ENCODE assay signal across 18 mouse cellular contexts in genomic region chr13:98637145-98637544, GRCm38 (mm10). TPM values are rescaled to one million over a fixed set of nuclear protein-coding genes. Genes with fewer than 3 reads are reported as not detected.
A peak's percentile ranks its signal among the peaks of the same experiment; 100 is the strongest.
DNase-seq lines count a peak whose midpoint lies in the region; ATAC-seq and TF ChIP-seq lines count a peak whose summit lies in the region.
"Had no signal": no experiment of that assay in that cellular context is flagged by ENCODE, and none has a peak within 500 bp of the region (broad histone marks: within the 10 kb centered on the region; RNA-seq: fewer than 3 reads in every experiment).

Gene Tmem174 (minus strand): TSS chr13:98637410.

- H3K36me3 ChIP-seq in megakaryocyte, embryonic 14.5 days (replicated peaks; ENCODE audit: low read length) = no peaks in the 10 kb centered on the region
- no peaks in the 10 kb centered on the region for H3K36me3 ChIP-seq in intestine, postnatal 0 days (ENCODE audit: control insufficient read depth, insufficient read depth)
- no peaks in the 10 kb centered on the region for H3K36me3 ChIP-seq in kidney, embryonic 16.5 days (ENCODE audit: insufficient read depth, low read length)

- H3K27ac ChIP-seq in intestine, postnatal 0 days (ENCODE audit: low read depth, low read length) = peak within 1 kb of the TSS; percentile 82
- peak within 1 kb of the TSS; percentile 84 for H3K27ac ChIP-seq in kidney, embryonic 16.5 days (ENCODE audit: low read length)

- peak within 1 kb of the TSS; percentile 18 for H3K4me3 ChIP-seq in megakaryocyte, embryonic 14.5 days (replicated peaks)
- H3K4me3 ChIP-seq in intestine, postnatal 0 days (ENCODE audit: low read depth, low read length) = no peak within 1 kb of the TSS
- peak within 1 kb of the TSS; percentile 32 for H3K4me3 ChIP-seq in kidney, embryonic 16.5 days (ENCODE audit: low read length)
- H3K4me3 ChIP-seq: myocyte had no signal

- no peak within 1 kb of the TSS for H3K9ac ChIP-seq in intestine, postnatal 0 days (ENCODE audit: low read depth, low read length)
- H3K9ac ChIP-seq in kidney, embryonic 16.5 days (replicated peaks; ENCODE audit: low read length) = peak within 1 kb of the TSS; percentile 27; the same call in 1 of the 2 replicates
- H3K9ac ChIP-seq: forebrain, postnatal 0 days had no signal

- ATAC-seq in megakaryocyte, adult 5-6 weeks (ENCODE audit: poor library complexity, severe bottlenecking) = no peak
- no peak for ATAC-seq in intestine, postnatal 0 days
- peak; percentile 65; the same call in 1 of the 2 replicates for ATAC-seq in kidney, embryonic 16.5 days (ENCODE audit: low FRiP score, low TSS enrichment)
- ATAC-seq in erythroblast, adult 5-6 weeks (replicated peaks; ENCODE audit: low FRiP score, poor library complexity, severe bottlenecking) = no peak
- ATAC-seq: forebrain, postnatal 0 days had no signal

- H3K27me3 ChIP-seq in megakaryocyte, embryonic 14.5 days (replicated peaks) = no peaks in the 10 kb centered on the region
- H3K27me3 ChIP-seq in intestine, postnatal 0 days (replicated peaks; ENCODE audit: control insufficient read depth, insufficient read depth, low read length) = no peaks in the 10 kb centered on the region
- H3K27me3 ChIP-seq in kidney, embryonic 16.5 days (ENCODE audit: insufficient read depth, low read length) = no peaks in the 10 kb centered on the region
- H3K27me3 ChIP-seq: CH12.LX had no signal

- WGBS in intestine, postnatal 0 days = 75% methylated on average over 12 of the region's 12 CpGs
- WGBS in kidney, embryonic 16.5 days = 82% methylated on average over 12 of the region's 12 CpGs

- H3K4me1 ChIP-seq in megakaryocyte, embryonic 14.5 days = no peaks in the 10 kb centered on the region
- no peaks in the 10 kb centered on the region for H3K4me1 ChIP-seq in intestine, postnatal 0 days (replicated peaks; ENCODE audit: control insufficient read depth, insufficient read depth, low read length)
- H3K4me1 ChIP-seq in kidney, embryonic 16.5 days (ENCODE audit: insufficient read depth, low read length) = peaks cover 15% of the 10 kb centered on the region; the same call in 1 of the 2 replicates

- no peak for TF ChIP-seq CTCF in intestine, postnatal 0 days (IDR thresholded peaks at IDR 0.05; ENCODE audit: low read depth)

- no peak for DNase-seq in adrenal gland, adult 18-20 months (ENCODE audit: low spot score in 2 of 2)
- DNase-seq in thymus, postnatal 14 days = no peak
- DNase-seq: cerebellum, adult 11-12 months; forebrain, postnatal 0 days; gastrocnemius, postnatal 14 days; liver; right cerebral cortex, postnatal 14 days; thymus, adult 2 months had no signal

- H3K4me2 ChIP-seq in intestine, postnatal 0 days (replicated peaks; ENCODE audit: low read depth) = no peak within 1 kb of the TSS
- H3K4me2 ChIP-seq in kidney, embryonic 16.5 days (replicated peaks; ENCODE audit: low read depth, low read length) = peak within 1 kb of the TSS; percentile 28
- H3K4me2 ChIP-seq: midbrain, embryonic 11.5 days had no signal

- H3K9me3 ChIP-seq in megakaryocyte, embryonic 14.5 days = peaks cover 24% of the 10 kb centered on the region
- H3K9me3 ChIP-seq in intestine, postnatal 0 days (ENCODE audit: control insufficient read depth) = no peaks in the 10 kb centered on the region
- peaks cover 7% of the 10 kb centered on the region for H3K9me3 ChIP-seq in kidney, embryonic 16.5 days (ENCODE audit: low read length)

RNA-seq across cellular contexts. Expression of gene Tmem174, which starts in this region (rescaled TPM):
- not detected in 2 replicates for polyA plus RNA-seq in megakaryocyte, embryonic 14.5 days (2012; ENCODE audit: insufficient read depth, low replicate concordance)
- not detected in 2 replicates for total RNA-seq in megakaryocyte, adult 5-6 weeks (2015)
- 0.11 TPM in 1 of 2 replicates, not detected in the other for total RNA-seq in megakaryocyte, adult 5-6 weeks (2017)
- polyA plus RNA-seq in intestine, postnatal 0 days (2015; fragmentation: Nextera tagmentation; extraction: Ambion mirVana) = 0.21 and 0.34 TPM in 2 replicates
- 41.1 and 44.3 TPM in 2 replicates for polyA plus RNA-seq in kidney, embryonic 16.5 days (2015; fragmentation: Nextera tagmentation; extraction: Ambion mirVana)
- not detected in 2 replicates for total RNA-seq in erythroblast, adult 5-6 weeks (2015; ENCODE audit: low replicate concordance)
- total RNA-seq in erythroblast, adult 5-6 weeks (2017; ENCODE audit: low replicate concordance) = not detected in 2 replicates
- total RNA-seq in adrenal gland, adult 18-20 months (2021) = under 1 TPM in 1 of 2 experiments, not detected in 1; 0.23 TPM
- total RNA-seq: CH12.LX; gastrocnemius, postnatal 14 days had no signal
- polyA plus RNA-seq: forebrain, postnatal 0 days; hindbrain, embryonic 11.5 days; lung, embryonic 16.5 days; midbrain, embryonic 11.5 days; myocyte had no signal

Comparison
In these comparisons a context has a peak if more than half of its experiments do, and no peak if none do; other contexts are left out.
1. RNA of gene Tmem174 (polyA plus RNA-seq): 41.1 to 44.3 TPM in kidney, embryonic 16.5 days; 0.21 to 0.34 TPM in intestine, postnatal 0 days and not detected in megakaryocyte, embryonic 14.5 days; every median in the first group is over 10 times any median in the second.